Mouse (Mus musculus): ENCODE measurements at regions not wholly inside any gene's neighbourhood (a gene's known extent, or its start where the extent isn't known, plus 50 kb on each side); places are given as distances from the start of the nearest gene placed in this dataset.

DNA sequence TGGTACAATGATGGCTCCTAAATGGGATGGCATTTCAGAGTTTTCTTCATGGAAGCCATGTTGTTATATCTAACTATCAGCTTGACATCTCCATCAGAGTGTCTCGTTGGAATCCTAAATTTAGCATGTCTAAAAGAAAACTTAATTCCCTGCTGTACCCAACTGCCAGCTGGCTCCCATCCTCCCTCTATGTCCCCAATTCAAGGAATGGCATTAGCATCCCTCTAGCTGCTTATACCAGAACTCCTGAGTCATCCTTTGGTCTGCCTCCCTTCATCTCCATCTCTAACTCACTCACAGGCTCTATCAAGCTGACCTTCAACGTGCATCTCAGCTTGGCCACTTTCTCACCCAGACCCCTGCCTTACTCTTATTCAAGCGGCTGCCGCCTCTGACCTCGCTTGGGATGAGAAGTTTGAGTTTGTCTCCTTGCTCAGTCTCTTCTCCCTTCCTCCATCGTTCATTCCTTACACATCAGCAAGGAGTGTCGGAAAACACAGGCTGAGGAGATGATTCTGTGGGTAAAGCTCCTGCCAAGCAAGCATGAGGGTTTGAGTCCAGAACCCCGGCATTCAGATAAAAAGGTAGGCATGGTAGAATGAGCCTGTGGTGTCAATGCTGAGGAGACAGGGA, 88.9 kb downstream of the Emp1 start:
- no peak for ATAC-seq (ENCODE audit: low FRiP score, low TSS enrichment)
- 90% methylated on average over 8 of the region's 8 CpGs for WGBS
- H3K27me3 ChIP-seq (ENCODE audit: control insufficient read depth, insufficient read depth, low read length) = no peaks in the 10 kb centered on the region

GRCm38 (mm10) chr6:135453041-135453440, 90.7 kb downstream of the Emp1 start:
- Histone ChIP-seq H3K36me3 (ENCODE audit: control insufficient read depth, insufficient read depth, low read length) (no peaks in the 10 kb centered on the region), H3K4me2 (replicated peaks; ENCODE audit: low read depth, low read length) (no peak overlapping the region), H3K9me3 (ENCODE audit: control insufficient read depth, low read length) (no peaks in the 10 kb centered on the region), H3K27me3 (ENCODE audit: control insufficient read depth, insufficient read depth, low read length) (no peaks in the 10 kb centered on the region), H3K27ac (ENCODE audit: low read depth, low read length) (no peak overlapping the region), H3K4me3 (ENCODE audit: low read length) (no peak overlapping the region), H3K9ac (ENCODE audit: low read depth, low read length) (no peak overlapping the region), H3K4me1 (ENCODE audit: control insufficient read depth, insufficient read depth, low read length) (no peaks in the 10 kb centered on the region)
- no peak for ATAC-seq (ENCODE audit: low FRiP score, low TSS enrichment)
- 95% methylated on average over 3 of the region's 3 CpGs for WGBS

More for the DNA sequence above, 88.9 kb downstream of the Emp1 start:
- no peak overlapping the region for H3K9ac ChIP-seq (ENCODE audit: low read depth, low read length)
- no peak overlapping the region for H3K4me3 ChIP-seq (ENCODE audit: low read length)
- H3K9me3 ChIP-seq (ENCODE audit: control insufficient read depth, low read length) = no peaks in the 10 kb centered on the region
- no peak overlapping the region for H3K27ac ChIP-seq (ENCODE audit: low read depth, low read length)
- H3K36me3 ChIP-seq (ENCODE audit: control insufficient read depth, insufficient read depth, low read length) = no peaks in the 10 kb centered on the region
- H3K4me2 ChIP-seq (replicated peaks; ENCODE audit: low read depth, low read length) = no peak overlapping the region
- no peaks in the 10 kb centered on the region for H3K4me1 ChIP-seq (ENCODE audit: control insufficient read depth, insufficient read depth, low read length)

DNA sequence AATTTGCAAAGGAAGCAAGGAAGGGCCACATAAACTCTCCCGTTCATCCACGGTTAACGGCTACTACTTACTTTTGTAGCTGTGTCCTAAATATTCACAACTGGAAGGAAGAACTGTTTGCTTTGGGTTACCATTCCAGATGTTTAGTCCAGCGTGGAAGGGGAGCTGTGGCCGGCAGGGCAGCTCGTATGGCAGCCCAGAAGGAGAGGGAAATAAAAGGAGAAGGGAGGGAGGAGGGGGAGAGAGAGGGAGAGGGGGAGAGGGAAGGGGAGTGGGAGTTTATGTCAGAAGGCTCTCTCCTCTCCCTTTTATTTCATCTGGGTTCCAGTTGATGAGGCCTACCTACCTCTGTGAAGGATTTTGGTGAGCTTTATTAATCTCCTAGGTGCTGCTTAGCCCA, 110.2 kb downstream of the Emp1 start:
- Histone ChIP-seq H3K9me3 (ENCODE audit: control insufficient read depth, low read length) (no peaks in the 10 kb centered on the region), H3K4me2 (replicated peaks; ENCODE audit: low read depth, low read length) (no peak overlapping the region), H3K4me3 (ENCODE audit: low read length) (no peak overlapping the region), H3K4me1 (ENCODE audit: control insufficient read depth, insufficient read depth, low read length) (no peaks in the 10 kb centered on the region), H3K9ac (ENCODE audit: low read depth, low read length) (no peak overlapping the region), H3K27me3 (ENCODE audit: control insufficient read depth, insufficient read depth, low read length) (no peaks in the 10 kb centered on the region), H3K27ac (ENCODE audit: low read depth, low read length) (no peak overlapping the region), H3K36me3 (ENCODE audit: control insufficient read depth, insufficient read depth, low read length) (no peaks in the 10 kb centered on the region)
- peak; percentile 55; the same call in 1 of the 2 replicates for ATAC-seq (ENCODE audit: low FRiP score, low TSS enrichment)
- 20% methylated on average over 6 of the region's 6 CpGs for WGBS

DNA sequence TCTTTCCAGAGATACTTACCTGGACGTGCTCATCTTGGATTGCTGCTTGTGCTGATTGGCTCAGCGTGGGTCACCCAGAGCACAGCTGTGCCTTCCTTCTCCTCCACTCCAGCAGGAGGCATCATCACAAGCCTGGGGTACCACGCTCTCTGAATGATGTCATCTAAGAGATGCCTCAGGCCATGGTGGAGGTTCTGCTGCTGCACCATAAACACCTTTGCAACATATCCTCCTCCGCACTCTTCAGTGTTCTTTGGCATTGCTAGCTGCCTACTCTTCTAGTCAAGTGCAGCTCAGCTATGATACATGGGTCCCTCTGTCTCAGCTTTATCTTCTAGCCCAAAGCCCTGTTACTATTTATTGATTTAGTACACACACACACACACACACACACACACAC, 110.8 kb downstream of the Emp1 start:
- Histone ChIP-seq H3K36me3 (ENCODE audit: control insufficient read depth, insufficient read depth, low read length) (no peaks in the 10 kb centered on the region), H3K4me1 (ENCODE audit: control insufficient read depth, insufficient read depth, low read length) (no peaks in the 10 kb centered on the region), H3K27ac (ENCODE audit: low read depth, low read length) (no peak overlapping the region), H3K9me3 (ENCODE audit: control insufficient read depth, low read length) (no peaks in the 10 kb centered on the region), H3K4me2 (replicated peaks; ENCODE audit: low read depth, low read length) (no peak overlapping the region), H3K9ac (ENCODE audit: low read depth, low read length) (no peak overlapping the region), H3K27me3 (ENCODE audit: control insufficient read depth, insufficient read depth, low read length) (no peaks in the 10 kb centered on the region), H3K4me3 (ENCODE audit: low read length) (no peak overlapping the region)
- WGBS = 90% methylated on average over 4 of the region's 4 CpGs
- ATAC-seq (ENCODE audit: low FRiP score, low TSS enrichment) = no peak

DNA sequence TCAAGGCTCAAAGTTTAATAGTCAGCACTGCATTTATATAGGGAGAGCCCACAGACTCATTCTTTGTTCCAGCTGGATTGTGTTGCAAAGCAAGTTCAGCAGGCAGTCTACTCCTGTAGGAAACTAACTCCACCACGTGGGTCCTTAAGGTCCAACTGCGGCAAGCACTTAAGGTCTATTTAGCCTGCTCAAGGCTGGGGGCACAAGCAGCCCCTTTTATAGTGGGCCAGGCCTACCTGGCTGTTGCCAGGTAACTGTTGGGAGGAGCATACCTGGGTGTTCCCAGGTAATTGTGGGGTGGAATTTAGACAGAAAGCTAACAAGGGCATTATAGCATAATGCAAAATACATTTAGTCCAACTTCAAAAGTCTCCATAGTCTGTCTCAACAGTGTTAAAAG, 126.5 kb downstream of the Emp1 start:
- no peak overlapping the region for H3K4me2 ChIP-seq (replicated peaks; ENCODE audit: low read depth, low read length)
- H3K4me1 ChIP-seq (ENCODE audit: control insufficient read depth, insufficient read depth, low read length) = no peaks in the 10 kb centered on the region
- no peak overlapping the region for H3K27ac ChIP-seq (ENCODE audit: low read depth, low read length)
- no peak overlapping the region for H3K4me3 ChIP-seq (ENCODE audit: low read length)
- 73% methylated on average over 2 of the region's 2 CpGs for WGBS
- H3K27me3 ChIP-seq (ENCODE audit: control insufficient read depth, insufficient read depth, low read length) = no peaks in the 10 kb centered on the region
- no peak overlapping the region for H3K9ac ChIP-seq (ENCODE audit: low read depth, low read length)
- H3K9me3 ChIP-seq (ENCODE audit: control insufficient read depth, low read length) = no peaks in the 10 kb centered on the region
- no peaks in the 10 kb centered on the region for H3K36me3 ChIP-seq (ENCODE audit: control insufficient read depth, insufficient read depth, low read length)
- ATAC-seq (ENCODE audit: low FRiP score, low TSS enrichment) = no peak

GRCm38 (mm10) chr6:135493983-135494382, 131.6 kb downstream of the Emp1 start:
- Histone ChIP-seq H3K27me3 (ENCODE audit: control insufficient read depth, insufficient read depth, low read length) (no peaks in the 10 kb centered on the region), H3K27ac (ENCODE audit: low read depth, low read length) (no peak overlapping the region), H3K4me3 (ENCODE audit: low read length) (no peak overlapping the region), H3K9me3 (ENCODE audit: control insufficient read depth, low read length) (0 out of 2 replicates have a peak, but pooled peaks cover 5% of the 10 kb centered on the region), H3K4me1 (ENCODE audit: control insufficient read depth, insufficient read depth, low read length) (no peaks in the 10 kb centered on the region), H3K9ac (ENCODE audit: low read depth, low read length) (no peak overlapping the region), H3K36me3 (ENCODE audit: control insufficient read depth, insufficient read depth, low read length) (no peaks in the 10 kb centered on the region), H3K4me2 (replicated peaks; ENCODE audit: low read depth, low read length) (no peak overlapping the region)
- 82% methylated on average over 1 of the region's 1 CpGs for WGBS
- no peak for ATAC-seq (ENCODE audit: low FRiP score, low TSS enrichment)

DNA sequence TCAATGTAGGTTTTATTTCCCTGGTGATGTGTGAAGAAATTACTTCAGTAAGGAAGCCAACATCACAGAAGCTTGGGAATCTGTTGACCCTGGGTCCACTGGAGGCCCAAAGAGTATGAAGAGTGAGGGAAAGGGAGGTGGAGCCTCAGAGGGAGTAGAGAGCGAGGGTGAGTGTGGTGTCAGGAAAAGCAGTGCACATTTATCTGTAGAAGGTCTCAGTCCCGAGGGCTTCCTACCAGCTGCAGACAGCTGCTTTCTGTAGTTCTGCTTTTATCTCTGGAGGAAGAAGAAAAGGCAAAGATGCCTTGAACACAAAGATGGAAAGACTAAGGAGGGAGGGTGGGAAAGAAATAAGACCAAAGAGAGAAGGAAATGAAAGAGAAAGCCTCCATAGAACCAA, 133.5 kb downstream of the Emp1 start:
- H3K4me1 ChIP-seq (ENCODE audit: control insufficient read depth, insufficient read depth, low read length) = no peaks in the 10 kb centered on the region
- ATAC-seq (ENCODE audit: low FRiP score, low TSS enrichment) = no peak
- H3K4me2 ChIP-seq (replicated peaks; ENCODE audit: low read depth, low read length) = no peak overlapping the region
- 54% methylated on average over 2 of the region's 2 CpGs for WGBS
- H3K27ac ChIP-seq (ENCODE audit: low read depth, low read length) = no peak overlapping the region
- no peaks in the 10 kb centered on the region for H3K36me3 ChIP-seq (ENCODE audit: control insufficient read depth, insufficient read depth, low read length)
- 0 out of 2 replicates have a peak, but pooled peaks cover 5% of the 10 kb centered on the region for H3K9me3 ChIP-seq (ENCODE audit: control insufficient read depth, low read length)
- no peak overlapping the region for H3K4me3 ChIP-seq (ENCODE audit: low read length)
- H3K9ac ChIP-seq (ENCODE audit: low read depth, low read length) = no peak overlapping the region
- no peaks in the 10 kb centered on the region for H3K27me3 ChIP-seq (ENCODE audit: control insufficient read depth, insufficient read depth, low read length)

DNA sequence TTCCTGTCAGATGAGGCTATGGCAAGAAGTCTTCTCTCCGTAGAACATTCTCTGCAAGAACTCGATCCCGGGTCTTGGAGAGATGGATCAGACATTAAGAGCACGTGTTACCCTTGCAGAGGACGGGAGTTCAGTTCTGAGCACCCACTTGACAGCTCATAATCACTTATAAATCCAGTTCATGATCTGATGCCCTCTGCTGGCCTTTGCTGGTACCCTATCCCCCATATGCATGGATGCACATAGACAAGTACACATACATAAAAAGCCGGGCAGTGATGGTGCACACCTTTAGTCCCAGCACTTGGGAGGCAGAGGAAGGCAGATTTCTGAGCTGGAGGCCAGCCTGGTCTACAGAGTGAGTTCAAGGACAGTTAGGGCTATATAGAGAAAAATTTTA, 136.2 kb downstream of the Emp1 start:
- no peaks in the 10 kb centered on the region for H3K4me1 ChIP-seq (ENCODE audit: control insufficient read depth, insufficient read depth, low read length)
- WGBS = 92% methylated on average over 6 of the region's 6 CpGs

DNA sequence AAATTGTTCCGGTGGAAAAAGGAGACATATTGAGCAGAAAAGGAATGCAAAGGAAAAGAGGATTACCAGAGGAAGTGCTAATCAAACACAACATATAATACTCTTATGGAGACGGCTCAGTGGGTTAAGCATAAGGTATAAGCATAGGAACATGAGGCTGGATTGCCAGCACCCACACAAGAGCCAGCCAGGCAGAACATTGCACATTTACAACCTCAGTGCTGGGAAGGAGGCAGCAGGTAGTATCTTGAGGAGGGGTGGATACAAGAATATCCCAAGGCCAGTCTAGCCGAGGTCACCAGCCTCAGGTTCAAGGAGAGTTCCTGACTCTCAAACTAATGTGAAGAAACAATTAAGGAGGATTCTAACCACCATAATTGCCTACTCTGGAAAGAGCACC, 138.0 kb downstream of the Emp1 start:
- no peaks in the 10 kb centered on the region for H3K4me1 ChIP-seq (ENCODE audit: control insufficient read depth, insufficient read depth, low read length)
- H3K27ac ChIP-seq (ENCODE audit: low read depth, low read length) = no peak overlapping the region
- WGBS = 65% methylated on average over 3 of the region's 3 CpGs
- no peaks in the 10 kb centered on the region for H3K27me3 ChIP-seq (ENCODE audit: control insufficient read depth, insufficient read depth, low read length)
- no peak overlapping the region for H3K9ac ChIP-seq (ENCODE audit: low read depth, low read length)
- no peak overlapping the region for H3K4me3 ChIP-seq (ENCODE audit: low read length)
- no peak overlapping the region for H3K4me2 ChIP-seq (replicated peaks; ENCODE audit: low read depth, low read length)
- 0 out of 2 replicates have a peak, but pooled peaks cover 5% of the 10 kb centered on the region for H3K9me3 ChIP-seq (ENCODE audit: control insufficient read depth, low read length)
- no peaks in the 10 kb centered on the region for H3K36me3 ChIP-seq (ENCODE audit: control insufficient read depth, insufficient read depth, low read length)
- no peak for ATAC-seq (ENCODE audit: low FRiP score, low TSS enrichment)

More for the DNA sequence above, 136.2 kb downstream of the Emp1 start:
- no peak overlapping the region for H3K9ac ChIP-seq (ENCODE audit: low read depth, low read length)
- ATAC-seq (ENCODE audit: low FRiP score, low TSS enrichment) = no peak
- no peak overlapping the region for H3K4me2 ChIP-seq (replicated peaks; ENCODE audit: low read depth, low read length)
- H3K9me3 ChIP-seq (ENCODE audit: control insufficient read depth, low read length) = 0 out of 2 replicates have a peak, but pooled peaks cover 5% of the 10 kb centered on the region
- H3K4me3 ChIP-seq (ENCODE audit: low read length) = no peak overlapping the region
- no peaks in the 10 kb centered on the region for H3K36me3 ChIP-seq (ENCODE audit: control insufficient read depth, insufficient read depth, low read length)
- no peaks in the 10 kb centered on the region for H3K27me3 ChIP-seq (ENCODE audit: control insufficient read depth, insufficient read depth, low read length)
- H3K27ac ChIP-seq (ENCODE audit: low read depth, low read length) = no peak overlapping the region

Measured in kidney, embryonic 14.5 days (tissue).